Mouse (Mus musculus): Measurements from ENCODE around the gene BC061212.
"Not testable (repeated sequence)": the region's sequence is repeated elsewhere in the genome, so short reads cannot be mapped to it uniquely, and the experiment has no call there.

BC061212 gene

DNA sequence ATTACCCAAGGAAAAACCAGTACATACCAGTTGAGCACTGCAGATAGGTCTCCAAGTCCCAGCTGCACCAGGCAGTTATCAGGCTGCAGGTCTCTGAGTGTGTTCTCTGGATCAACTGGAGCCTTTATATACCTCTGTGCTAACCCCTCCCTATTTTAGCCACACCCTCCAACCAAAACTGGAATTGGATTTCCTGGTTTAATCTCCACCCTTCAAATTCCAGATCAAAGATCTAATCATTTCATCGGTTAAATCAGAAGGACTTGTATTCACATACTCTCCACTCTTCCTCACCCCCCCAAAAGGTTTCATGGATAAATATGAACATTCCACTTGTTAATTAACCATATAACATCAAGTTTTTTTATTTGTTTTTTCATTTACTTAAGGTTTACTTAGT is at the start of gene BC061212:
Gene BC061212 (minus strand): TSS at position 101 of the 400 bp plus-strand sequence.
- DNase-seq = not testable (repeated sequence)

GRCm38 (mm10) chr5:94076085-94076484 is 5.7 kb upstream of the BC061212 start, which contains the start of gene Gm6351:
Gene Gm6351 (plus strand): TSS chr5:94076385.
- not testable (repeated sequence) for DNase-seq

All from kidney, adult 18-20 months (tissue).